Mouse (Mus musculus): ENCODE data around the gene Spint2. TPM values are rescaled to one million over a fixed set of nuclear protein-coding genes. Genes with fewer than 3 reads are reported as not detected.
A peak's percentile ranks its signal among the peaks of the same experiment; 100 is the strongest.
"Not testable (repeated sequence)": the region's sequence is repeated elsewhere in the genome, so short reads cannot be mapped to it uniquely, and the experiment has no call there.

Spint2 gene
- polyA plus RNA-seq, 1 experiment, result 1,420 TPM

- no peak for DNase-seq (ENCODE audit: low read depth, low spot score)
- 46% methylated on average over 2 of the region's 2 CpGs for WGBS
Measured at GRCm38 (mm10) chr7:29214236-29214635, 67.5 kb downstream of the Spint2 start.

DNA sequence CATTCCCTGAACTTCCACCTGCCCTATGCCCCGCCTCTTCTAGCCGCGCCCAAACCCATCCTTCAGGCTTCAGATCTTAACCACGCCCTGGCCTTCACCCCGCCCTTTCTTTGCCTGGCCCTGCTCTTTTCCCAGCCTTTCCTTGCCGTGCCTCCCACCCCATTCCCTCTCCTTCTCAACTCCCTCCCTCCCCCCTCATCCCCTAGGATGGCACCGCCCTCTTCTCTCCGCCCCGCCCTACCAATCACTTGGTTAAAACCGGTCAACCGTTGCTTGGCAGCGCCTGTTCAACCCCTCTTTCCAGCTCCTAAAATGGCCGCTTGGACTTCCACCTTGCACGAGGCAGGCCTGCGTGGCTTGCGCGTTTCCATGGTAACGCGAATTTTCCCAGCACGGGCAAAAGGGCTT, 68.0 kb downstream of the Spint2 start, which contains the start of gene Catsperg1:
Catsperg1 (minus strand) TSS at position 361 of the 408 bp plus-strand sequence.
- 29% methylated on average over 20 of the region's 20 CpGs for WGBS
- DNase-seq (ENCODE audit: low read depth, low spot score), result no peak

DNA sequence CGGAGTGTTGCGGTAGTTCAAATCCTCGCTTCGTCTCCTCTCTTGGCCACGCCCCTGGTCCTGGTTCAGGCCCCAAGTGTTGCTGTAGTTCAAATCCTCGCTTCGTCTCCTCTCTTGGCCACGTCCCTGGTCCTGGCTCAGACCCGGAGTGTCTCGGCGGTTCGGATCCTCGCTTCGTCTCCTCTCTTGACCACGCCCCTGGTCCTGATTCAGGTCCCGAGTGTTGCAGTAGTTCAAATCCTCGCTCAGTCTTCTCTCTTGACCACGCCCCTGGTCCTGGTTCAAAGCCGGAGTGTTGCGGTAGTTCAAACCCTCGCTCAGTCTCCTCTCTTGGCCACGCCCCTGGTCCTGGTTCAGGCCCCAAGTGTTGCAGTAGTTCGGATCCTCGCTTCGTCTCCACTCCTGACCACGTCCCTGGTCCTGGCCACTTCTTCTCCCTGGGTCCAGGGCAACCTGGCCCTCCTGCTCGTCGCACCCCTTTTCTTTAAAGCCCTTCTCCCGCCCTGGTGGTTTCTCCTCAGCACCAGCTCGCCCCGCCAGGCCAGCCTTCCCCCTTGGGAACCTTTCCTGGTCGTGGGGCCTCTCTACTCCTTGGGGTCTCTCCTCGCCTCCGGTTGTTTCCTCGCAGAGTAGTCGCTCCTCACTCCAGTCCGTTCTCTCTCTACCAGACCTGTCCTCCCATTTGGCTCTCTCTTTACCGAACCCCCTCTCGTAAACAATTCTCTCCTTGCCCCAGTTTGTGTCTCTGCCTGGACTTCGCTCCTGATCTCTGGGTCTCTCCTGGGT, 68.7 kb downstream of the Spint2 start:
- 62% methylated on average over 40 of the region's 40 CpGs for WGBS
- DNase-seq (ENCODE audit: low read depth, low spot score), result not testable (repeated sequence)

DNA sequence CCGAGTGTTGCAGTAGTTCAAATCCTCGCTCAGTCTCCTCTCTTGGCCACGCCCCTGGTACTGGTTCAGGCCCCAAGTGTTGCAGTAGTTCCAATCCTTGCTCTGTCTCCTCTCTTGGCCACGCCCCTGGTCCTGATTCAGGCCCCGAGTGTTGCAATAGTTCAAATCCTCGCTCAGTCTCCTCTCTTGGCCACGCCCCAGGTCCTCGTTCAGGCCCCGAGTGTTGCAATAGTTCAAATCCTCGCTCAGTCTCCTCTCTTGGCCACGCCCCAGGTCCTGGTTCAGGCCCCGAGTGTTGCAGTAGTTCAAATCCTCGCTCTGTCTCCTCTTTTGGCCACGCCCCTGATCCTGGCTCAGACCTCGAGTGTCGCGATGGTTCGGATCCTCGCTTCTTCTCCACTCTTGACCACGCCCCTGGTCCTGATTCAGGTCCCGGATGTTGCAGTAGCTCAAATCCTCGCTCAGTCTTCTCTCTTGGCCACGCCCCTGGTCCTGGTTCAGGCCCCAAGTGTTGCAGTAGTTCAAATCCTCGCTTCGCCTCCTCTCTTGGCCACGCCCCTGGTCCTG, 69.4 kb downstream of the Spint2 start:
- DNase-seq (ENCODE audit: low read depth, low spot score), result no peak
- 39% methylated on average over 26 of the region's 26 CpGs for WGBS

GRCm38 (mm10) chr7:29211415-29212198, 70.1 kb downstream of the Spint2 start:
- peak; percentile 37 for DNase-seq (ENCODE audit: low read depth, low spot score)
- WGBS, result 4% methylated on average over 34 of the region's 34 CpGs

DNA sequence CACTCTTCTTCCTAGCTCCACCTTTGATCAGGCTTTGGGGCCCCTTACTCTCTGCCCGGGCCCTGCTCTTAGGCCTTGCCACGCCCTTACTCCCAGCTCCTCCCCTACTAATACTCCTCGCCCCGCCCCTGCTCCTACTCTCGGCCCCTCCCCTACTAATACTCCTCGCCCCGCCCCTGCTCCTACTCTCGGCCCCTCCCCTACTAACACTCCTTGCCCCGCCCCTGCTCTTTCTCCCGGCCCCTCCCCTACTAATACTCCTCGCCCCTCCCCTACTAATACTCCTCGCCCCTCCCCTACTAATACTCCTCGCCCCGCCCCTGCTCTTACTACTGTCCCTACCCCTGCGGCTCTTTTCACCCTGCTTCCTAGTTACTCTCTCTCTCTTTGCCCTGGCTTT, 70.7 kb downstream of the Spint2 start:
- WGBS, result 15% methylated on average over 15 of the region's 15 CpGs
- not testable (repeated sequence) for DNase-seq (ENCODE audit: low read depth, low spot score)

Other genes with a start within 250 kb of the Spint2 start
- gene Ryr1, start 156.7 kb downstream of the Spint2 start, polyA plus RNA-seq (2012; rRNA removed), result 0.09 and 0.11 TPM in 2 replicates
- gene Rasgrp4, start 147.1 kb downstream of the Spint2 start, polyA plus RNA-seq (2012; rRNA removed), result 2.1 and 2.9 TPM in 2 replicates
- gene Fam98c, start 125.7 kb downstream of the Spint2 start, polyA plus RNA-seq (2012; rRNA removed), result 115 and 131 TPM in 2 replicates
- gene Ggn, start 111.7 kb downstream of the Spint2 start, polyA plus RNA-seq (2012; rRNA removed), result 0.40 and 0.47 TPM in 2 replicates
- 1.1 and 1.8 TPM in 2 replicates for gene Spred3, start 111.5 kb downstream of the Spint2 start, polyA plus RNA-seq (2012; rRNA removed)
- 201 and 229 TPM in 2 replicates for gene Psmd8, start 101.2 kb downstream of the Spint2 start, polyA plus RNA-seq (2012; rRNA removed)
- gene Catsperg1, start 67.9 kb downstream of the Spint2 start, polyA plus RNA-seq (2012; rRNA removed), result 0.56 and 0.80 TPM in 2 replicates
- 26.5 and 33.1 TPM in 2 replicates for gene Kcnk6, start 49.4 kb downstream of the Spint2 start, polyA plus RNA-seq (2012; rRNA removed)
- 49.5 and 53.2 TPM in 2 replicates for gene Yif1b, start 43.6 kb downstream of the Spint2 start, polyA plus RNA-seq (2012; rRNA removed)
- 527 and 553 TPM in 2 replicates for gene 2200002D01Rik, start 33.4 kb downstream of the Spint2 start, polyA plus RNA-seq (2012; rRNA removed)
- gene Ppp1r14a, start 7.4 kb upstream of the Spint2 start, polyA plus RNA-seq (2012; rRNA removed), result 31.2 and 33.4 TPM in 2 replicates
- gene Dpf1, start 22.0 kb upstream of the Spint2 start, polyA plus RNA-seq (2012; rRNA removed), result 0.45 and 0.55 TPM in 2 replicates
- 46.5 and 86.4 TPM in 2 replicates for gene Sipa1l3, start 236.7 kb upstream of the Spint2 start, polyA plus RNA-seq (2012; rRNA removed)